Mouse (Mus musculus) kidney, adult 2 months (tissue): ENCODE measurements around the gene Chst8.

Experiments
- CTCF ChIP-seq: fragments of 200-500 bp; conservative IDR thresholded peaks from 2 replicates; pipeline ENCODE4 v1.5.1; 2011; ENCODE audit warnings: low read depth, mild to moderate bottlenecking, control low read depth, low read length, moderate library complexity, mixed read lengths; ENCODE audit not compliant: insufficient read depth, insufficient read length
- POLR2A ChIP-seq: fragments of 200-500 bp; IDR thresholded peaks from one replicate; pipeline ENCODE4 v1.6.1; 2011; ENCODE audit warnings: low read depth, low read length, control low read depth

- TF ChIP-seq CTCF = no peak
- no peak for TF ChIP-seq POLR2A
Measured at GRCm38 (mm10) chr7:34694898-34695297, 117.6 kb downstream of the Chst8 start.
